Mouse (Mus musculus): Measurements from ENCODE around the gene Ccdc62. TPM values are rescaled to one million over a fixed set of nuclear protein-coding genes. Genes with fewer than 3 reads are reported as not detected.

The Ccdc62 gene
- polyA plus RNA-seq, 1 experiment from 2014 or later, result 4.6 TPM

- DNase-seq (ENCODE audit: low spot score) (peak; percentile 62), ATAC-seq (ENCODE audit: low read depth) (0 out of 2 replicates have a peak, but pooled peaks have one; percentile 53)
- H3K4me1 ChIP-seq (ENCODE audit: control insufficient read depth, insufficient read depth, low read length), result 0 out of 2 replicates have a peak, but pooled peaks cover 3% of the 10 kb centered on the region
- no peak overlapping the region for H3K4me2 ChIP-seq (ENCODE audit: low read depth, low read length)
- WGBS, result 72% methylated on average over 11 of the region's 11 CpGs
- H3K9me3 ChIP-seq (ENCODE audit: control insufficient read depth, low read length), result no peaks in the 10 kb centered on the region
- H3K27ac ChIP-seq (replicated peaks; ENCODE audit: low read depth, low read length), result peak overlapping the region; percentile 48
- no peak overlapping the region for H3K9ac ChIP-seq (ENCODE audit: low read depth, low read length)
- H3K36me3 ChIP-seq (ENCODE audit: control insufficient read depth, insufficient read depth, low read length), result no peaks in the 10 kb centered on the region
- H3K4me3 ChIP-seq (ENCODE audit: low read depth, low read length), result no peak overlapping the region
- H3K27me3 ChIP-seq (replicated peaks; ENCODE audit: control insufficient read depth, insufficient read depth, low read length), result no peaks in the 10 kb centered on the region
These were observed 34.1 kb upstream of the Ccdc62 start for GRCm38 (mm10) chr5:123896395-123896794.

GRCm38 (mm10) chr5:123897352-123897751, 33.1 kb upstream of the Ccdc62 start:
- Histone ChIP-seq H3K4me3 (ENCODE audit: low read depth, low read length) (no peak overlapping the region), H3K9ac (ENCODE audit: low read depth, low read length) (no peak overlapping the region), H3K4me1 (ENCODE audit: control insufficient read depth, insufficient read depth, low read length) (0 out of 2 replicates have a peak, but pooled peaks cover 3% of the 10 kb centered on the region), H3K27me3 (replicated peaks; ENCODE audit: control insufficient read depth, insufficient read depth, low read length) (no peaks in the 10 kb centered on the region), H3K9me3 (ENCODE audit: control insufficient read depth, low read length) (no peaks in the 10 kb centered on the region), H3K4me2 (ENCODE audit: low read depth, low read length) (no peak overlapping the region), H3K36me3 (ENCODE audit: control insufficient read depth, insufficient read depth, low read length) (no peaks in the 10 kb centered on the region), H3K27ac (replicated peaks; ENCODE audit: low read depth, low read length) (no peak overlapping the region)
- DNase-seq (ENCODE audit: low spot score) (peak; percentile 29), ATAC-seq (ENCODE audit: low read depth) (no peak)
- 80% methylated on average over 13 of the region's 13 CpGs for WGBS

GRCm38 (mm10) chr5:123904059-123904672, 26.3 kb upstream of the Ccdc62 start:
- no peak overlapping the region for H3K4me2 ChIP-seq (ENCODE audit: low read depth, low read length)
- H3K9ac ChIP-seq (ENCODE audit: low read depth, low read length), result no peak overlapping the region
- H3K4me1 ChIP-seq (ENCODE audit: control insufficient read depth, insufficient read depth, low read length), result peaks cover 11% of the 10 kb centered on the region
- ATAC-seq (ENCODE audit: low read depth), result no peak
- H3K27me3 ChIP-seq (replicated peaks; ENCODE audit: control insufficient read depth, insufficient read depth, low read length), result no peaks in the 10 kb centered on the region
- no peaks in the 10 kb centered on the region for H3K9me3 ChIP-seq (ENCODE audit: control insufficient read depth, low read length)
- no peak overlapping the region for H3K4me3 ChIP-seq (ENCODE audit: low read depth, low read length)
- no peak overlapping the region for H3K27ac ChIP-seq (replicated peaks; ENCODE audit: low read depth, low read length)
- WGBS, result 67% methylated on average over 11 of the region's 11 CpGs
- peaks cover 9% of the 10 kb centered on the region for H3K36me3 ChIP-seq (ENCODE audit: control insufficient read depth, insufficient read depth, low read length)
- no peak for DNase-seq (ENCODE audit: low spot score)

- 65% methylated on average over 17 of the region's 17 CpGs for WGBS
- Histone ChIP-seq H3K36me3 (ENCODE audit: control insufficient read depth, insufficient read depth, low read length) (peaks cover 31% of the 10 kb centered on the region), H3K9ac (ENCODE audit: low read depth, low read length) (peak overlapping the region; percentile 45), H3K4me1 (ENCODE audit: control insufficient read depth, insufficient read depth, low read length) (peaks cover 11% of the 10 kb centered on the region), H3K27ac (replicated peaks; ENCODE audit: low read depth, low read length) (no peak overlapping the region), H3K4me2 (ENCODE audit: low read depth, low read length) (peak overlapping the region; percentile 50), H3K9me3 (ENCODE audit: control insufficient read depth, low read length) (no peaks in the 10 kb centered on the region), H3K27me3 (replicated peaks; ENCODE audit: control insufficient read depth, insufficient read depth, low read length) (no peaks in the 10 kb centered on the region), H3K4me3 (ENCODE audit: low read depth, low read length) (peak overlapping the region; percentile 86)
- ATAC-seq (ENCODE audit: low read depth), result no peak
- DNase-seq (ENCODE audit: low spot score), result no peak
These were observed 24.1 kb upstream of the Ccdc62 start for GRCm38 (mm10) chr5:123906146-123906975.

GRCm38 (mm10) chr5:123906976-123907630, 23.4 kb upstream of the Ccdc62 start, which contains the start of gene Denr:
Gene Denr, plus strand, starts transcription at chr5:123907175.
- peaks cover 11% of the 10 kb centered on the region for H3K4me1 ChIP-seq (ENCODE audit: control insufficient read depth, insufficient read depth, low read length)
- peak within 1 kb of the TSS; percentile 81 for H3K27ac ChIP-seq (replicated peaks; ENCODE audit: low read depth, low read length)
- peak within 1 kb of the TSS; percentile 86 for H3K4me2 ChIP-seq (ENCODE audit: low read depth, low read length)
- under 1% methylated on average over 14 of the region's 61 CpGs for WGBS
- peak within 1 kb of the TSS; percentile 98 for H3K9ac ChIP-seq (ENCODE audit: low read depth, low read length)
- H3K4me3 ChIP-seq (ENCODE audit: low read depth, low read length), result peak within 1 kb of the TSS; percentile 86
- no peaks in the 10 kb centered on the region for H3K27me3 ChIP-seq (replicated peaks; ENCODE audit: control insufficient read depth, insufficient read depth, low read length)
- peaks cover 39% of the 10 kb centered on the region for H3K36me3 ChIP-seq (ENCODE audit: control insufficient read depth, insufficient read depth, low read length)
- peak; percentile 95 for ATAC-seq (ENCODE audit: low read depth)
- H3K9me3 ChIP-seq (ENCODE audit: control insufficient read depth, low read length), result no peaks in the 10 kb centered on the region
- DNase-seq (ENCODE audit: low spot score), result peak; percentile 97

- Histone ChIP-seq H3K9me3 (ENCODE audit: control insufficient read depth, low read length) (no peaks in the 10 kb centered on the region), H3K4me2 (ENCODE audit: low read depth, low read length) (peak overlapping the region; percentile 86), H3K27me3 (replicated peaks; ENCODE audit: control insufficient read depth, insufficient read depth, low read length) (no peaks in the 10 kb centered on the region), H3K36me3 (ENCODE audit: control insufficient read depth, insufficient read depth, low read length) (peaks cover 44% of the 10 kb centered on the region), H3K9ac (ENCODE audit: low read depth, low read length) (peak overlapping the region; percentile 98), H3K4me3 (ENCODE audit: low read depth, low read length) (peak overlapping the region; percentile 86), H3K4me1 (ENCODE audit: control insufficient read depth, insufficient read depth, low read length) (peaks cover 11% of the 10 kb centered on the region), H3K27ac (replicated peaks; ENCODE audit: low read depth, low read length) (peak overlapping the region; percentile 81)
- DNase-seq (ENCODE audit: low spot score), result no peak
- no peak for ATAC-seq (ENCODE audit: low read depth)
- WGBS, result 4% methylated on average over 10 of the region's 10 CpGs
These were observed 22.9 kb upstream of the Ccdc62 start for GRCm38 (mm10) chr5:123907631-123907977.

- Histone ChIP-seq H3K27me3 (replicated peaks; ENCODE audit: control insufficient read depth, insufficient read depth, low read length) (no peaks in the 10 kb centered on the region), H3K27ac (replicated peaks; ENCODE audit: low read depth, low read length) (no peak overlapping the region), H3K9ac (ENCODE audit: low read depth, low read length) (no peak overlapping the region), H3K9me3 (ENCODE audit: control insufficient read depth, low read length) (no peaks in the 10 kb centered on the region), H3K4me1 (ENCODE audit: control insufficient read depth, insufficient read depth, low read length) (no peaks in the 10 kb centered on the region), H3K4me3 (ENCODE audit: low read depth, low read length) (no peak overlapping the region), H3K4me2 (ENCODE audit: low read depth, low read length) (no peak overlapping the region), H3K36me3 (ENCODE audit: control insufficient read depth, insufficient read depth, low read length) (peaks cover 81% of the 10 kb centered on the region)
- DNase-seq (ENCODE audit: low spot score) (no peak), ATAC-seq (ENCODE audit: low read depth) (no peak)
- 84% methylated on average over 3 of the region's 3 CpGs for WGBS
These were observed 15.6 kb upstream of the Ccdc62 start for GRCm38 (mm10) chr5:123914852-123915251.

GRCm38 (mm10) chr5:123922112-123922511, 8.4 kb upstream of the Ccdc62 start:
- H3K27ac ChIP-seq (replicated peaks; ENCODE audit: low read depth, low read length), result no peak overlapping the region
- DNase-seq (ENCODE audit: low spot score), result no peak
- WGBS, result 86% methylated on average over 6 of the region's 6 CpGs
- no peak overlapping the region for H3K4me3 ChIP-seq (ENCODE audit: low read depth, low read length)
- H3K4me2 ChIP-seq (ENCODE audit: low read depth, low read length), result no peak overlapping the region
- H3K9me3 ChIP-seq (ENCODE audit: control insufficient read depth, low read length), result no peaks in the 10 kb centered on the region
- ATAC-seq (ENCODE audit: low read depth), result no peak
- no peaks in the 10 kb centered on the region for H3K4me1 ChIP-seq (ENCODE audit: control insufficient read depth, insufficient read depth, low read length)
- H3K27me3 ChIP-seq (replicated peaks; ENCODE audit: control insufficient read depth, insufficient read depth, low read length), result no peaks in the 10 kb centered on the region
- peaks cover 94% of the 10 kb centered on the region for H3K36me3 ChIP-seq (ENCODE audit: control insufficient read depth, insufficient read depth, low read length)
- H3K9ac ChIP-seq (ENCODE audit: low read depth, low read length), result no peak overlapping the region

Data from embryonic facial prominence, embryonic 14.5 days (tissue).